Mouse (Mus musculus): Measurements from ENCODE around the gene Gkn2. TPM values are rescaled to one million over a fixed set of nuclear protein-coding genes. Genes with fewer than 3 reads are reported as not detected.

Gene Gkn2
- polyA plus RNA-seq, 1 experiment = 4.7 TPM

GRCm38 (mm10) chr6:87394783-87395182 lies 21.6 kb downstream of the Gkn2 start:
- 78% methylated on average over 9 of the region's 9 CpGs for WGBS
- no peak for DNase-seq (ENCODE audit: low read depth, low spot score)

GRCm38 (mm10) chr6:87399137-87399536 lies 26.0 kb downstream of the Gkn2 start:
- WGBS = 1% methylated on average over 5 of the region's 5 CpGs
- DNase-seq (ENCODE audit: low read depth, low spot score) = peak; percentile 25

GRCm38 (mm10) chr6:87399886-87400566 lies 26.9 kb downstream of the Gkn2 start:
- WGBS = 69% methylated on average over 4 of the region's 4 CpGs
- no peak for DNase-seq (ENCODE audit: low read depth, low spot score)

GRCm38 (mm10) chr6:87401456-87401855 lies 28.3 kb downstream of the Gkn2 start:
- no peak for DNase-seq (ENCODE audit: low read depth, low spot score)
- WGBS = 49% methylated on average over 6 of the region's 6 CpGs

GRCm38 (mm10) chr6:87412011-87412410 lies 38.9 kb downstream of the Gkn2 start:
- WGBS = 33% methylated on average over 3 of the region's 3 CpGs
- no peak for DNase-seq (ENCODE audit: low read depth, low spot score)

GRCm38 (mm10) chr6:87422304-87422703 lies 49.1 kb downstream of the Gkn2 start:
- 75% methylated on average over 7 of the region's 7 CpGs for WGBS
- no peak for DNase-seq (ENCODE audit: low read depth, low spot score)

- 53% methylated on average over 19 of the region's 19 CpGs for WGBS
- no peak for DNase-seq (ENCODE audit: low read depth, low spot score)
Measured at GRCm38 (mm10) chr6:87424037-87424816, 51.1 kb downstream of the Gkn2 start.

GRCm38 (mm10) chr6:87426954-87427353 lies 53.8 kb downstream of the Gkn2 start:
- DNase-seq (ENCODE audit: low read depth, low spot score) = no peak
- WGBS = 69% methylated on average over 5 of the region's 5 CpGs

- 83% methylated on average over 8 of the region's 8 CpGs for WGBS
- DNase-seq (ENCODE audit: low read depth, low spot score) = no peak
Measured at GRCm38 (mm10) chr6:87427616-87428015, 54.5 kb downstream of the Gkn2 start.

GRCm38 (mm10) chr6:87428487-87429044 lies 55.4 kb downstream of the Gkn2 start, which contains the start of gene Bmp10:
Bmp10 (plus strand) TSS chr6:87428994.
- no peak for DNase-seq (ENCODE audit: low read depth, low spot score)
- 61% methylated on average over 7 of the region's 7 CpGs for WGBS

Other genes with a start within 250 kb of the Gkn2 start
- 3.7 and 5.1 TPM in 2 replicates for gene Antxr1, start 37.5 kb upstream of the Gkn2 start, polyA plus RNA-seq (2012; rRNA removed)
- gene Gkn1, start 22.4 kb upstream of the Gkn2 start, polyA plus RNA-seq (2012; rRNA removed) = 1.2 and 6.3 TPM in 2 replicates
- 1.2 and 1.7 TPM in 2 replicates for gene Gkn3, start 15.6 kb downstream of the Gkn2 start, polyA plus RNA-seq (2012; rRNA removed)
- not detected in 2 replicates for gene Bmp10, start 55.6 kb downstream of the Gkn2 start, polyA plus RNA-seq (2012; rRNA removed)
- gene Arhgap25, start 159.9 kb downstream of the Gkn2 start, polyA plus RNA-seq (2012; rRNA removed) = 2.5 and 3.0 TPM in 2 replicates
- 0.16 and 0.38 TPM in 2 replicates for gene Prokr1, start 217.4 kb downstream of the Gkn2 start, polyA plus RNA-seq (2012; rRNA removed)

Measured in large intestine, adult 2 months (tissue).